In genomic region chr4:33466970-33467399, GRCm38 (mm10) we compare ENCODE assay signal across 8 mouse cellular contexts.
DNase-seq lines count a peak whose midpoint lies in the region; ATAC-seq and TF ChIP-seq lines count a peak whose summit lies in the region.

No protein-coding gene starts in this region.

- no peak overlapping the region for H3K9ac ChIP-seq in lung, postnatal 0 days (replicated peaks; ENCODE audit: low read depth)
- no peak overlapping the region for H3K9ac ChIP-seq in intestine, postnatal 0 days (ENCODE audit: low read depth, low read length)
- H3K9ac ChIP-seq in stomach, embryonic 15.5 days, result no peak overlapping the region
- H3K9ac ChIP-seq in midbrain, postnatal 0 days (replicated peaks; ENCODE audit: low read length, poor library complexity, severe bottlenecking), result no peak overlapping the region

- no peak for TF ChIP-seq CTCF in lung, postnatal 0 days (IDR thresholded peaks at IDR 0.05)
- TF ChIP-seq CTCF in intestine, postnatal 0 days (IDR thresholded peaks at IDR 0.05; ENCODE audit: low read depth), result no peak
- TF ChIP-seq CTCF in midbrain, postnatal 0 days (IDR thresholded peaks at IDR 0.05), result no peak

- DNase-seq in lung, postnatal 0 days (ENCODE audit: low spot score), result peak; percentile 15
- DNase-seq in lung, postnatal 25 days (ENCODE audit: low spot score), result no peak
- peak; percentile 30 for DNase-seq in adrenal gland, adult 8-10 months
- DNase-seq in testis, postnatal 10 days (ENCODE audit: low spot score), result no peak
- DNase-seq in midbrain, postnatal 0 days (ENCODE audit: low spot score), result no peak
- no peak for DNase-seq in urinary bladder, adult 18-20 months (ENCODE audit: low spot score in 2 of 2)

- no peaks in the 10 kb centered on the region for H3K27me3 ChIP-seq in lung, postnatal 0 days (replicated peaks; ENCODE audit: insufficient read depth, low read length)
- no peaks in the 10 kb centered on the region for H3K27me3 ChIP-seq in intestine, postnatal 0 days (replicated peaks; ENCODE audit: control insufficient read depth, insufficient read depth, low read length)
- no peaks in the 10 kb centered on the region for H3K27me3 ChIP-seq in stomach, embryonic 15.5 days (replicated peaks)
- H3K27me3 ChIP-seq in midbrain, postnatal 0 days (ENCODE audit: insufficient read depth, low read length), result no peaks in the 10 kb centered on the region

- ATAC-seq in lung, postnatal 0 days, result peak; percentile 38
- ATAC-seq in intestine, postnatal 0 days, result peak; percentile 38; the same call in 1 of the 2 replicates
- ATAC-seq in stomach, embryonic 15.5 days (ENCODE audit: insufficient read depth, low FRiP score, low read depth), result peak; percentile 90
- no peak for ATAC-seq in midbrain, postnatal 0 days (ENCODE audit: low FRiP score)

- peaks cover 4% of the 10 kb centered on the region; the same call in 1 of the 2 replicates for H3K4me1 ChIP-seq in lung, postnatal 0 days (ENCODE audit: insufficient read depth, low read depth, low read length)
- no peaks in the 10 kb centered on the region for H3K4me1 ChIP-seq in intestine, postnatal 0 days (replicated peaks; ENCODE audit: control insufficient read depth, insufficient read depth, low read length)
- no peaks in the 10 kb centered on the region for H3K4me1 ChIP-seq in stomach, embryonic 15.5 days
- H3K4me1 ChIP-seq in midbrain, postnatal 0 days (ENCODE audit: insufficient read depth, low read length), result no peaks in the 10 kb centered on the region

- H3K9me3 ChIP-seq in lung, postnatal 0 days (ENCODE audit: low read length), result no peaks in the 10 kb centered on the region
- no peaks in the 10 kb centered on the region for H3K9me3 ChIP-seq in intestine, postnatal 0 days (ENCODE audit: control insufficient read depth)
- H3K9me3 ChIP-seq in stomach, embryonic 15.5 days, result no peaks in the 10 kb centered on the region
- no peaks in the 10 kb centered on the region for H3K9me3 ChIP-seq in midbrain, postnatal 0 days (ENCODE audit: low read length)

- H3K4me2 ChIP-seq in lung, postnatal 0 days (replicated peaks; ENCODE audit: low read depth, low read length), result no peak overlapping the region
- no peak overlapping the region for H3K4me2 ChIP-seq in intestine, postnatal 0 days (replicated peaks; ENCODE audit: low read depth)
- H3K4me2 ChIP-seq in stomach, embryonic 15.5 days, result no peak overlapping the region
- H3K4me2 ChIP-seq in midbrain, postnatal 0 days (ENCODE audit: low read depth, low read length, poor library complexity, severe bottlenecking), result no peak overlapping the region

- WGBS in lung, postnatal 0 days, result 45% methylated on average over 2 of the region's 2 CpGs
- 40% methylated on average over 2 of the region's 2 CpGs for WGBS in intestine, postnatal 0 days
- 65% methylated on average over 2 of the region's 2 CpGs for WGBS in stomach, embryonic 15.5 days
- 95% methylated on average over 2 of the region's 2 CpGs for WGBS in midbrain, postnatal 0 days

- no peak overlapping the region for H3K4me3 ChIP-seq in lung, postnatal 0 days (ENCODE audit: low read depth, low read length)
- no peak overlapping the region for H3K4me3 ChIP-seq in intestine, postnatal 0 days (ENCODE audit: low read depth, low read length)
- H3K4me3 ChIP-seq in stomach, embryonic 15.5 days (replicated peaks), result no peak overlapping the region
- no peak overlapping the region for H3K4me3 ChIP-seq in midbrain, postnatal 0 days (ENCODE audit: low read depth, low read length)

- no peak for TF ChIP-seq EP300 in lung, postnatal 0 days (IDR thresholded peaks at IDR 0.05)

- H3K27ac ChIP-seq in lung, postnatal 0 days (ENCODE audit: low read length), result no peak overlapping the region
- no peak overlapping the region for H3K27ac ChIP-seq in intestine, postnatal 0 days (ENCODE audit: low read depth, low read length)
- H3K27ac ChIP-seq in stomach, embryonic 15.5 days, result no peak overlapping the region
- no peak overlapping the region for H3K27ac ChIP-seq in midbrain, postnatal 0 days (ENCODE audit: low read depth, low read length)

- no peaks in the 10 kb centered on the region for H3K36me3 ChIP-seq in lung, postnatal 0 days (ENCODE audit: insufficient read depth, low read length)
- H3K36me3 ChIP-seq in intestine, postnatal 0 days (ENCODE audit: control insufficient read depth, insufficient read depth), result no peaks in the 10 kb centered on the region
- H3K36me3 ChIP-seq in stomach, embryonic 15.5 days, result 0 out of 2 replicates have a peak, but pooled peaks cover 3% of the 10 kb centered on the region
- H3K36me3 ChIP-seq in midbrain, postnatal 0 days (ENCODE audit: insufficient read depth, low read length), result no peaks in the 10 kb centered on the region

Comparison
In these comparisons a context has a peak if more than half of its experiments do, and no peak if none do; other contexts are left out.
1. DNase-seq: peak in lung, postnatal 0 days (single experiment) and adrenal gland, adult 8-10 months (single experiment); none in lung, postnatal 25 days (single experiment), testis, postnatal 10 days (single experiment), midbrain, postnatal 0 days (single experiment) and urinary bladder, adult 18-20 months (0 of 2).